Mouse (Mus musculus): Measurements from ENCODE around the gene Fam57b.

Gene Fam57b

GRCm38 (mm10) chr7:126797411-126798126, at the start of gene Fam57b:
Fam57b (plus strand) TSS chr7:126797668.
- DNase-seq: peak; percentile 39

- DNase-seq: no peak
These were observed 48.6 kb upstream of the Fam57b start for GRCm38 (mm10) chr7:126748824-126749223.

GRCm38 (mm10) chr7:126749582-126750343, 47.7 kb upstream of the Fam57b start:
- DNase-seq: no peak

- DNase-seq: peak; percentile 82
These were observed 42.6 kb upstream of the Fam57b start for GRCm38 (mm10) chr7:126754866-126755265.

GRCm38 (mm10) chr7:126758539-126758938, 38.9 kb upstream of the Fam57b start:
- DNase-seq: no peak

- DNase-seq: peak; percentile 94
These were observed 38.3 kb upstream of the Fam57b start, which contains the start of gene Mapk3 for GRCm38 (mm10) chr7:126759050-126759671. Mapk3 (plus strand) TSS chr7:126759601.

GRCm38 (mm10) chr7:126759672-126760390, 37.6 kb upstream of the Fam57b start:
- no peak for DNase-seq

- no peak for DNase-seq
These were observed 37.1 kb upstream of the Fam57b start for GRCm38 (mm10) chr7:126760391-126760802.

- no peak for DNase-seq
These were observed 36.5 kb upstream of the Fam57b start for GRCm38 (mm10) chr7:126760956-126761355.

- no peak for DNase-seq
These were observed 35.9 kb upstream of the Fam57b start for GRCm38 (mm10) chr7:126761529-126762067.

GRCm38 (mm10) chr7:126762471-126763008, 34.9 kb upstream of the Fam57b start:
- DNase-seq: no peak

- no peak for DNase-seq
These were observed 31.9 kb upstream of the Fam57b start for GRCm38 (mm10) chr7:126765540-126765939.

GRCm38 (mm10) chr7:126766201-126766600, 31.3 kb upstream of the Fam57b start, which contains the start of gene Gdpd3:
Gdpd3 (plus strand) TSS chr7:126766334.
- no peak for DNase-seq

GRCm38 (mm10) chr7:126767001-126767400, 30.5 kb upstream of the Fam57b start:
- no peak for DNase-seq

GRCm38 (mm10) chr7:126770784-126771183, 26.7 kb upstream of the Fam57b start:
- no peak for DNase-seq

GRCm38 (mm10) chr7:126773351-126773750, 24.1 kb upstream of the Fam57b start:
- DNase-seq: no peak

GRCm38 (mm10) chr7:126774463-126774862, 23.0 kb upstream of the Fam57b start:
- DNase-seq: no peak

GRCm38 (mm10) chr7:126775185-126775977, 22.1 kb upstream of the Fam57b start:
- no peak for DNase-seq

GRCm38 (mm10) chr7:126775978-126776234, 21.6 kb upstream of the Fam57b start:
- DNase-seq: no peak

- peak; percentile 97 for DNase-seq
These were observed 20.8 kb upstream of the Fam57b start, which contains the start of gene Ypel3 for GRCm38 (mm10) chr7:126776598-126777057. Ypel3 (plus strand) TSS chr7:126776955.

- no peak for DNase-seq
These were observed 20.0 kb upstream of the Fam57b start for GRCm38 (mm10) chr7:126777476-126777875.

Measured in liver (tissue).